Mouse (Mus musculus) right cerebral cortex, postnatal 25 days (tissue): ENCODE data around the gene Eloa.
"Not testable (repeated sequence)": the region's sequence is repeated elsewhere in the genome, so short reads cannot be mapped to it uniquely, and the experiment has no call there.

Experiments
- DNase-seq: peaks from one replicate; pipeline ENCODE4 v3.0.0; 2022

The Eloa gene

DNA sequence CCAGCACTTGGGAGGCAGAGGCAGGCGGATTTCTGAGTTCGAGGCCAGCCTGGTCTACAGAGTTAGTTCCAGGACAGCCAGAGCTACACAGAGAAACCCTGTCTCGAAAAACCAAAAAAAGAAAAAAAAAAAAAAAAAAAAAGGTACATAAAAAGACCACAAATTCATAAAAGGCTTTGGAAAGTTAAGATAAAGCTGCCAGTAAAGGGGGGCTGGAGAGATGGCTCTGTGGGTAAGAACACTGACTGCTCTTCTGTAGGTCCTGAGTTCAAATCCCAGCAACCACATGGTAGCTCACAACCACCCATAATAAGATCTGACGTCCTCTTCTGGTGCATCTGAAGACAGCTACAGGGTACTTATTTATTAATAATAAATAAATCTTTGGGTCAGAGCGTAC, 41.3 kb downstream of the Eloa start:
- not testable (repeated sequence) for DNase-seq

DNA sequence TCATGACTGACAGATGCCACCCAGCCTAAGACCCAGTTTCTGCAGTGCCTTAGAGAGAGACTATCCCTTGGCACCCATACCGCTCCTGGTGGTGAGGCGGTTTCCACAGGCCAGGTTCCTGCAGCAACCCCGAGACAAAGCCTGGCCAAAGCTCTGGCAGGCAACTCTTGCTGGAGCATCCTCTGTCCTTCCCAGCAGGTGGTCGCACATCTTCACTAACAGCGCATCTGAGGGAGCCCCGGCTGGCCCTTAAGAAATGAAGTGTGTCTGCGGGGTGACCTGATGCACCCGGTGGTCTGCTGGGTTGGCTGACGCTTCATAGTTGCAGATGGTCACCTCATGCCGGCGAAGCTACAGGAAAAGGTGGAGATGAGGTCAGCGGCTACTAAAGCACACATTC, 45.4 kb downstream of the Eloa start:
- no peak for DNase-seq

DNA sequence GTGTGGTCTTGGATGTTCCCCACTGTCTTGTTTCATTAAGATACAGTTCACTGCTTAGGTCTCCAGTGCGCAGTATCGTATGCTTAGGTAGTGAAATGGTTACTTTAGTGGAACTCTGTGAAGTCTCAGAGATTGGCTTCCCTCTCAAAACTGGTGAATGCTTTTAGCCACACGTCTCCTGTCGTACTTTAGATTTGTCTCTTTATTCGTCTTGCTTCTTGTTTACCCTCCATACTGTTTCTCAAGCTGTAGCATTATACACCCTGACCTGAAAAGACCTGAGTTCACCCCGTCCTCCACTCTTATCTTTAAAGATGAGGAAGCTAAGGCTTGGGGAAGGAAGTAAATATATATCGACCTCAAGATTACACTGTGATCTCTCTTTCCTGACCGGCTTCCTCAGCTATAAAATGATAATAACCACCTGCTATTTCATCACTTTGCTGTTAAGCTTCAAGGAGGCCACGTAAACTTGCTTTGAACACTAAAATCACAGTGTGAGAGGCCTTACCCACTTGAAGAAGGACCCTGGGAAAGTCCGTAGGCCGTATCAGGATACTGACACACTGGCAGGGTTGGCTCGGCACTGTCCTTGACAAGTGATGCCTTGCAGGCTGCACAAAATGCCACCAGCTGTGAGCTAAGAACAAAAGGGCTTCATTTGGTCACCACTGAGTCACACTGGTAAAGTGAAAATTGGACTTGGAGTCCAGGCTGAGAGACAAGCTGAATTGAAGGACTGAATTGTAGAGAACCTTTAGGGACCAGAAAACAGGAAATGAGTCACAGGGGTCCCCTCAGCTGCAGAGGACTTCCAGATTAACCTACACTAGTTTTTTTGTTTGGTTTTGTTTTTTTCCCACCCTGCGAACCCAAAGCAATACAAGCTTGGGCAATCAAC, 48.4 kb downstream of the Eloa start:
- no peak for DNase-seq

DNA sequence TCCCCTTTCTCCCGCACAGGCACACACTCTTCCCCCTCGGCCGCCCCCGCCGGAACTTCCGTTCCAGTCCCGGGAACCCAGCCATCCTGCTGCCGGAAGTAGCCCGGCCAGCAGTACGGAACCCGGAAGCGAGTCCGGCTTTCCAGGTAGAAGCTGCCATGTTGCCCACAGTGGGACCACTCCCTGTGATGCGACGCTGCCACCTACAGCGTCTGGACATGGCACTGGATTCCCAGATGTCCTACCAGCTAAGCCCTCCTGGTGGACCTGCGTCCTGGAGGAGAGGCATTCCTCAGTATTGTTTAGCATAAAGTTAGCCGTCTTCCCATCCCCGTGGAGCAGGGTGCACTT, 49.0 kb downstream of the Eloa start, which contains the start of gene Lypla2:
Gene Lypla2, minus strand, starts transcription at position 71 of the 351 bp plus-strand sequence.
- peak; percentile 91 for DNase-seq

DNA sequence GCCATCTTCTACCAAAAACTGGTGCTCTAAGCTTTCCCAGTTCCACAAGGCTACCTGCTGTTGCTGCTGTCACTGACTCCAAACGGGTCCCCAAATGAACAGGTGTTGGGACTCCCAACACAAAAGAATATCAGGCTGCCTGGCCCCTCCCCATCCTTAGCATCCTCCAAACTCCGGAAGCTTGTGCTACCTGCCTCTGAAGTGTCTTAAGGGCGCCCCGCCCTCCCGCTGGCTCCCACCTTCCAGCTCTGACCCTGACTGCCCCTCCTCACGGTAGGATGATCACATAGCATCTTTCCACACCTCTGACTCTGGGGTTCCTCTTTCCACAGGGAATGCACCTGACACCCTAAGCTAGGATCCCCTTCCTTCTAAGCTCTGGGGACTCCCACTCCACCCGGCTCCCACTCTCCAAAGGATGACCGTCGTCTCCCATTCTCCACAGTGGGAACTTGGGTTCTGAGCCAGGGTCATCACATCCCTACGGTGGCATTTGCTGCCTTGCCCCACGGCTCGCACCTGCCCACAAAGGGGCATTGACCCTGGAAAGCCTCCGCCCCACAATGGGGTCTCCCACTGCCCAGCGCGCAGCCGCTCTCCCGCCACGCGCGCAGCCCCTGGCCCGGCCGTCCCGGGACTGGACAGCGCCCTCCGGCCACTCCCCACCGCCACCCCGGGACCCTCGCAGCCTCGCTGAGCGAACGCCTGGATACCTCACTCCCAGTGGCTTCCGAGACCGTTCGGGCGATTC, 49.6 kb downstream of the Eloa start:
- no peak for DNase-seq

DNA sequence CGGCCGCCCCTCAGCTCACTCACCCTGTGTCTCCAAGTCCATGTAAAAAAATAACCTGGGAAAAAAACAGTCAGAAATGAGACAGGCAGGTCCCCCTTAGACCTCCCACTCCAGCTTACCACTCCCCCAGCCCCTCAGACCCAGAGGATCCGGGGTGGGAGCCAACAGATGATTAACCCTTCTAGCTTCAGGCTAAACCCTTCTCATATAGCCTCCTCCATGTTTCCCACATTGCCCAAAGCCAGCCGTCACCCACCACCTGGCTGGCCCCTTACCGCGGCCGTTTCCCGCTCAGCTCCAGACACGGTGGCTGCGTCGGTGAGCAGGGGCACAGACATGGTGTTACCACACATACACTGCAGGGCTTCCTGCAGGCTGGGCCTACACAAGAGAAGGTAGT, 51.0 kb downstream of the Eloa start:
- no peak for DNase-seq

DNA sequence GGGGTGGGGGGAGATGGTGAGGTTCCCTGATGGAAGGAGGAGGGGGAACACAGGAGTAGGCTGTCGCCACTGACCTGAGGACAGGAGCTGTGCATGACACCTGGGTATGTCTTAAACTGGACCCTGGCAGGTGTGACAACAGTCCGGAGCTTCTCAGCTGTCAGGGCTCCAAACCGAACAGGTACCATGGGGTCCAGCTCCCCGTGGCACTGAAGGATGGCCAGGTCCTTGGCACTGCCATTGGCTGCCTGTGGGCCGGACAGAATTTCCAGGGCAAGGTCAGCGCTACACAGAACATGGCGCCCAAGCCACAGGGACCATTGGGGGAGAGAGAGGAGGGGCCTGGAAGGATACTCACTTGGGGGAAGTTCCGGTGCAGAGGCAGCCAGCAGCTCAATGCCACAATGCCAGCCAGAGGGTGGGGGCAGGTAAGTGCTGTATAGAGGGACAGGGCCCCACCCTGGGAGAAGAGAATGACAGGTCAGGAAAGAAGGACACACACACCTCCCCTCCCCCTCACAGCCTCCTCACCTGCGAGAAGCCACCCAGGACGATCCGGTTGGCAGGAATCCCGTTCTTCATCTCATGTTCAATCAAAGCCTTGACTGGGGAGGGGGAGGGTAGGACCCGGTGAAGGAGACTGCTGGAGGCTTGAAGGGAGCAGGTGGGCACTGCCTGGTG, 52.4 kb downstream of the Eloa start:
- DNase-seq: no peak

DNA sequence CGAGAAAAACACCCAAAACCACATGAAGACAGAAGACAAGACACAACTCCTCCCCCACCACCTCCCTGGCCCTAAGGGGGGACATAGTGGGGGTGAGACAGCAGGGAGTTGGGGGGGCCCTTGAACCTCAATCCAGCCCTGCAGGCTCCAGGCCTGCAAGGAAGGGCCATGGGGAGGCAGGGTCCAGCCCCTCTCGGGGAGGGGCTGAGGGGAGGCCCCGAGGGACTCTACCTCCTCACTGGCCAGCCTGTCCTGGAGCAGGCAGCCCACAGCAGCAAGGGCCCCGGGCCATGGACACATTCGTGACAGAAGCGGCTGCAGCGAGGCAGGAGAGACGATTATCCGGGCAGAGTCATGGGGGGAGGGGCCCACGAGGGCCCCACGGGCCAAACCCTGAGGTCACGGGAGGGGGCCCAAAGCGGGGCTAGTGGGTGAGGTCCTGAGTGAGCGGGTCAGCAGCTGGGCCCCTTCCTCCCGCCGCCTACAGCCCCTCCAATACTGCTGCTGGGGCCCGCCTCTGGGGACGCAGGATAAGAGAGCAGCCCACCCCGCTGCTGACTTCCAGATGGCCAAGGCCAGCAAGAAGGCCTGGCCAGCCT, 53.2 kb downstream of the Eloa start:
- no peak for DNase-seq

DNA sequence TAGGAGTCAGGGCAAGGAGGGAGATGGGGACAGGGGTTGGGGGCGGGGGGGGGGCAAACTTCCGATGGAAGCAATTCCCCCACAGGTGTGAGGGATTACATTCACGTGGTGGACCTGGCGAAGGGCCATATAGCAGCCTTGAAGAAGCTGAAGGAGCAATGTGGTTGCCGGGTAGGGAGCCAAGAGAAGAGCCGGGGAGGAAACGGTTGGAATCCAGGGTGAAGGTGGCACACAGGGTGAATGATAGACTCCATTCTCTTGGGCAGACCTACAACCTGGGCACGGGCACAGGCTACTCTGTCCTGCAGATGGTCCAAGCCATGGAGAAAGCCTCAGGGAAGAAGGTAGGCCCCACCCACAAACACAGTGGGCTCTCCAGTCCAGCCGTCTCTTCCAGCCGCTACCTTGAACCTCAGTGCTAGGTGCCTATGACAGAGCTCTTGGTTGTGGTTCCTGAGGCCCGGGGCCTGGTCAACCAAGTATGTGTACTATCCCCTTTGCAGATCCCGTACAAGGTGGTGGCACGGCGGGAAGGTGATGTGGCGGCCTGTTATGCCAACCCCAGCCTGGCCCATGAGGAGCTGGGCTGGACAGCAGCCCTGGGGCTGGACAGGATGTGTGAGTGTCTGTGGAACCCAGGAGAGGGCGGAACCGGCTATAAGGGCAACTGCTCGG, 54.3 kb downstream of the Eloa start:
- no peak for DNase-seq

DNA sequence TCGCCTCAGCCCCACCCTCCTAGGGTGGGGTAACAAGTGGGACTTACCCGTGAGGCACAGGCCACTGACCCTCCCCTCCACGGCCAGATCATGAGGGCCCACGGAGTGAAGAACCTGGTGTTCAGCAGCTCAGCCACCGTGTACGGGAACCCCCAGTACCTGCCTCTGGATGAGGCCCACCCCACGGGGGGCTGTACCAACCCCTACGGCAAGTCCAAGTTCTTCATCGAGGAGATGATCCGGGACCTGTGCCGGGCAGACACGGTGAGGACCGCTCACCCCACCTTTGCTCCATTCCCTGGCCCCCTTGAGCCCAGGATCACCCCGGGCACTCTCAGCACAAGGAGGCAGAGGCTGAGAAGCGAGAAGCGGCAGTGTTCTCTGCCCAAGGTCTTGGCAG, 55.3 kb downstream of the Eloa start:
- no peak for DNase-seq

DNA sequence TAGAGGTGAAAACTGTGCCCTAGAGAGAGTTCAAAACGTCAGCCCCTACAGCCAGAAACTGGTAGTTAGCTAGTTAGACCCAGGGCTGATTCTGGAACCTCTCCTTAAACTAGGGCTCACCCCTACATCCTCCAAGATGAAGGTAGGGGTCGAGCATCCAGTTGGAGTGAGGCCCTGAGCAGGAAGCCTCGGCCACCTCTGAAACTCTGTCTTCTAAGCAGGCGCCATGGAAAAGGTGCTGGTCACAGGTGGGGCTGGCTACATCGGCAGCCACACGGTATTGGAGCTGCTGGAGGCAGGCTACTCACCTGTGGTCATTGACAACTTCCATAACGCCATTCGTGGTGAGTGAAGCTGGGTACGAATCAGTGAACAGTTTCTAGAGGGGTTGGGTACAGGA, 56.5 kb downstream of the Eloa start:
- DNase-seq: no peak

DNA sequence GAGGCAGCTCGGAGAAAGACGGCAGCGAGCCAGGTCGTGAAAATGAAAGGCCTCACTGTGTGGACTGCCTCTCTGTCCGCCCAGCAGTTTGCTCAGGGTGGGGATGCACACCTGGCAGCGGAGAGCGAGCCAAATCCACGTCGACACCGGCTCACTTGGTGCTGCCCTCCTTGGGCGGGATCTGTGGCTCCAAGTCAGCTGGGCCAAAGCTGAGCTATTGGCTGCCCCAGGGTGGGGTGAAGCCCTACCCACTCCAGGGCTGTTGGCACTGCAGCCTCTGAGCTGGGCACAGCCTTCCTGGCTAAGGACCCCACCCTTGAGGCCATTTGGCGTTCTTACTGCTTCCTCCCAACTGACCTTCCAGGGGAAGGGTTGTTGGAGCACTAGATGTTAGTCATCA, 57.1 kb downstream of the Eloa start:
- DNase-seq: peak; percentile 61

DNA sequence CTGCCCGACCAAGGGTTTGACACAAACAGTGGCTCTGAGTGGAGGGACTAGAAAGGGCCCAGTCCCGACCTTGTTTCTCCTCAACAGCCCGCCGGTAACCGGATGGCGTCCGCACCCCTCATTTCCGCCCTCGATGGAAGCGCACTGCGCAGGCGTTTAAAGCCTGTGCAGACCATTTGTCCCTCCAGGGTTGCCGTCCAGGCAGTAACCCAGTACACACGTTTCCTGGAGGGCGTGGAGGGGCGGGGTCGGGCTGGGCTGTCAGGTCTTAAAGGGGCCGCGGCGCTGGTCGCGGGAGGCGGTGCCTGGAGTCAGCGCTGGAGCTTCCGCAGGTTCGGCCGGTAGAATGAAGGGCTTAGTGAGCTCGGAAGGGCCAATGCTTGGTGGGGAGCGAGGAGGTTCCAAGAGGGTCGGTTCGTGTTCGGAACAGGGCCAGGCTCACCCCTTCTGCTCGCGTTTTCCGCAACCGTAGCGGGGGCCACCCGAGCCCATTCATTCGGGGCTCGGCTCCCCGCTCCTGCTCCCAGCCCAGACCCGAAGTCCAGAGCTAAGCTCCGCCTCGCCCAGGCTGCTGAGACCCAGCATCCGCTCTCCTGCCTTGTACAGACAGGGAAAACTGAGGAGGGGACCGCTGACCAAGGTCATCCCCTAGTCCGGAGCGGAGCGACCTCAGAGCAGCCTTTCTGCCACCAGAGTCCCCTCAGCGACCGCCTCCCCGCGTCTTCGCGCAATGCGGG, 57.9 kb downstream of the Eloa start, which contains the start of gene Gale:
Gene Gale, plus strand, starts transcription at position 271 of the 737 bp plus-strand sequence.
- peak; percentile 95 for DNase-seq

DNA sequence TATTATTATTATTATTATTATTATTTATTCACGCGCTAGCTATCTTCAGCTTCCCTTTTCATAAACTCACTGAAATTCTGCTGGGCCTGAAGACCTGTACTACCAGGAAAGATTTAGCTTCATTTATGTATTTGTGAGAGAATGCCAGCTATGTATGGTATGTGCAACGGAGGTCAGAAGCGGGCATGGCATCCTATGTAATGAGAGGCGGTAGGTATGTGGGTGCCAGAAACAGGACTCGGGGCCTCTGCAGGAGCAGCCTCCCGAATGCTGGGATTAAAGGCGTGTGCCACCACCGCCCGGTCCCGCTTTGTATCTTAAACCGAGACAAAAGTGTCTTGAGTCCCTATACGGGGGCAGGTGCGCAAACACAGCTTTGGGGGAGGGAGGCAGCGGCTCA, 58.6 kb downstream of the Eloa start:
- no peak for DNase-seq

DNA sequence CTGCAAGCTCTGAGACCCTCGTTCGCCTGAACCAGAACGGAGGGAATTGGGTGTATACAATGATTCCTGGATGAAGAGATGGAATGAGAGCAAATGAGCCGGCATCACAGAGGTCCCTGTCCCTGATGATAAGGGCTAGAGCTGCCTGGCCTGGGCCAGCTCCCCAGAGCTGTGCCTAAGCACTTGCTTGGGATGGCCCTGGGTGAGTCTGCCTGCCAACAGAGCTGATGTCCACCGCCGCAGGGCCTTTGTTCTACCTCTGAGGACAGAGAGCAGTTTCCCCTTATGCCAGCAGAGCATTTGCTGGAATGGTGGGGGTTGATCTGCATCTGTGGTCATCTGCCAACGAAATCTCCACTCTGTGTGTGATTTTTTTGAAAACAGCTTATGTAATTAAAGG, 59.4 kb downstream of the Eloa start:
- DNase-seq: no peak

DNA sequence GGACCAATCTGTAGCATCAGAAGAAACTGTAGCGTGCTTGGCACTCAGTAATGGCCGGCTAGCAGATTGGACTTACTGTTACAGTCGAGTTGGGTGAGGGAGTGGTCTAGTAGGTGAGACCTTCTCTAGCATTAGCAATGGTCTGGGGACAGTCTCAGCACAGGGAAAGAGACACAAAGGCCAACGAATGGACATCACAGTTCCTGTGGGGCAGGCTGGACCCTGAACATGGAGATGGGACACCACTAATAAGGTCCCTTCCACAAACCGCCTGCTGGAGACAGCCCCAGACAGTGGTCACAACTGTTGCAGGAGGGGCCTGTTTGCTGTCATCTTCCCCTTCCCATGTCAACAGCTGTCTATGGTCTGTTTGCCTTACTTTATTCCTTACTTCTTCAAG, 59.9 kb downstream of the Eloa start:
- DNase-seq: no peak

DNA sequence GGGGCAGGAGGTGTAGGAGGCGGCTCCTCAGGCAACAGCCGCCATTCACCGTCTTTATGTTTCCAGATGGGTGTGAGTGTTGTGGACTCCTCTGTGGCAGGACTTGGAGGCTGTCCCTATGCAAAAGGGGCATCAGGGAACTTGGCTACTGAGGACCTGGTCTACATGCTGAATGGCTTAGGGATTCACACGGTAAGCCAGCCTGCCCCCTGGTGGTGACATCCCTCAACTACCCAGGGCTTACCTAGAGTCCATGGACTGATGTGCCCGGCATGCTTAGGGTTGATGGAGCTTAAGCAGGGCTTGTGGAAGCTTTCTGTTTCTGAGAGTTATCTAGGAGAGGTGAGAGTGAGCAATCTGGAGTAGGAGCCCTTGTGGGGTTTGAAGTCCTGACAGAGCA, 60.8 kb downstream of the Eloa start:
- peak; percentile 48 for DNase-seq

DNA sequence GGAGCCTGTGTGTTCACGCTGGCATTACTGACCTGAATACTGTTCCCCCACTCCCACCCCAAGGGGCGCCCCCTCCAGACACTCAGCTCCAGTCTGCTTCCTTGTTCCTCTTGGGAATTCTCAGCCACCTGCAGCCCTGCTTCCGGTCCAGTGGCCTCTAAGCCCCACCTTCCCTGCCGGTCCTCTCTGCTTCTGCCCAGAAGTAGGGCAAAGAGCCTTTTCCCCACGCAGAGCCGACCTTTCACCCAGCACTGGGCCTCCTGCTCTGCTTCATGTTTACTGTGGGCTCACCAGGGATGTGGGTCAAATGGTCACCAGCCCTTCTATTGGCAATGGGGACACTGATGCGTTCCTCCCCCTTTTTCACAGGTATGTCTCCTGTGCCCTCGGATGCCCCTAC, 63.2 kb downstream of the Eloa start:
- DNase-seq: no peak

DNA sequence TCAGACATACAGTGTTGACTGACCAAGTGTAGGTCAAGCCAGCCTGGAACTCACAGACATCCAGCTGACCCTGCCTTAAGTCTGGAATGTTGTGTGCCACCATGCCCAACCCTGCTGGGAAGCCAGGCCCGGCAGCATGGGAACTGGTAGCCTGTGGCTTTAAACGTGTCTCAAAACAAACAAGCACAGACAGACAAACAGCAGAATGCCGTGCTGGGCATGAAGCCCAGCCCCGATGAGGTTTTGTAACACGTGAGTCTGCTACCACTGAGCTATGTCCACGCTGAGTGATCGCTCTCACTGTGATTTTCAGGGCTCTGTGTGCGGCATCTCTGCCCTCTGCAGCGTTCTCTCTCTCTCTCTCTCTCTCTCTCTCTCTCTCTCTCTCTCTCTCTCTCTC, 65.7 kb downstream of the Eloa start:
- no peak for DNase-seq

DNA sequence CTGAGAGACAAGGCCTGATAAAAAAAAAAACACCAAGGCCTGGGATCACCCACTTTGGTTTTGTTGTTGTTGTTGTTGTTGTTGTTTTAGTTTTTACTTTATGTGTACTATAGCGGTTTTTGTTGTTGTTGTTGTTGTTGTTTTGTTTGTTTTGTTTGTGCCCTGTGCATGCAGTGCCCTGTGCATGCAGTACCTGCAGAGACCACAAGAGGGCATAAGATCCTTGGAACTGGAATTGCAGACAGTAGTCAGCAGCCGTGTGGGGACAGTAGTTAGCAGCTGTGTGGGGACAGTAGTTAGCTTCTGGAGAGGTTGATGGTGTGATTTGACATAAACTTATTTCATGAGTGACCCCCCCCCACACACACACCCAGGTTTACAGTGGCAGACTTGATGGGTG, 67.3 kb downstream of the Eloa start:
- DNase-seq: peak; percentile 55
